Mouse (Mus musculus) thymus, adult 2 months (tissue): ENCODE data around the gene Hdlbp. TPM values are rescaled to one million over a fixed set of nuclear protein-coding genes. Genes with fewer than 3 reads are reported as not detected.
"Not testable (repeated sequence)": the region's sequence is repeated elsewhere in the genome, so short reads cannot be mapped to it uniquely, and the experiment has no call there.

Source experiments
- DNase-seq: peaks from one replicate; pipeline ENCODE4 v3.0.0; 2021
- H3K27ac ChIP-seq: fragments of 200-500 bp; 2 replicates; pipeline ENCODE4 v1.5.1; 2012; ENCODE audit warnings: low read length, control low read depth; ENCODE audit not compliant: control insufficient read depth, insufficient read depth
- H3K27me3 ChIP-seq: fragments of 200-500 bp; 2 replicates; pipeline ENCODE4 v1.6.1; 2012; ENCODE audit warnings: mild to moderate bottlenecking, low read length, moderate library complexity, mixed read lengths; ENCODE audit not compliant: control insufficient read depth, insufficient read depth
- H3K36me3 ChIP-seq: fragments of 200-500 bp; 2 replicates; pipeline ENCODE4 v1.6.1; 2012; ENCODE audit warnings: mild to moderate bottlenecking, low read length, moderate library complexity; ENCODE audit not compliant: control insufficient read depth, insufficient read depth
- H3K4me1 ChIP-seq: fragments of 200-500 bp; replicated peaks from 2 replicates; pipeline ENCODE4 v1.6.1; 2012; ENCODE audit warnings: low read length; ENCODE audit not compliant: control insufficient read depth, insufficient read depth
- H3K4me3 ChIP-seq: fragments of 200-500 bp; 2 replicates; pipeline ENCODE4 v1.5.1; 2012; ENCODE audit warnings: mild to moderate bottlenecking, low read length, control low read depth, moderate library complexity; ENCODE audit not compliant: control insufficient read depth, insufficient read depth
- CTCF ChIP-seq: fragments of 200-500 bp; IDR thresholded peaks from 2 replicates; pipeline ENCODE4 v1.5.1; 2012; ENCODE audit warnings: mild to moderate bottlenecking, control low read depth, low read length, moderate library complexity, borderline replicate concordance; ENCODE audit not compliant: control insufficient read depth, poor library complexity, insufficient read depth; ENCODE audit errors: extremely low read depth
- POLR2A ChIP-seq: fragments of 200-500 bp; IDR thresholded peaks from 2 replicates; pipeline ENCODE4 v1.6.1; 2012; ENCODE audit warnings: mild to moderate bottlenecking, low read length, control low read depth, moderate library complexity; ENCODE audit not compliant: control insufficient read depth, poor library complexity, insufficient read depth; ENCODE audit errors: extremely low read depth
- WGBS: fragments of 180-500 bp; shearing (Covaris S2); methylation state at CpG from one replicate; pipeline ENCODE4 v1.1.7; 2018; 5-methylcytosine and 5-hydroxymethylcytosine counted together
- polyA plus RNA-seq: library from polyadenylated mRNA; depleted of rRNA; stranded (reverse); fragments of >200 nt; gene quantifications from 2 replicates; pipeline ENCODE4 v1.2.3, GENCODE M21; 2012; rRNA removed

The Hdlbp gene
- 52.3 and 53.4 TPM in 2 replicates for polyA plus RNA-seq

GRCm38 (mm10) chr1:93478586-93479475 is at the start of gene Hdlbp:
Hdlbp (minus strand) TSS chr1:93478815.
- H3K27me3 ChIP-seq: no peaks in the 10 kb centered on the region
- 0 out of 2 replicates have a peak, but pooled peaks have one; percentile 36 for TF ChIP-seq POLR2A
- TF ChIP-seq CTCF: no peak
- H3K4me3 ChIP-seq: peak within 1 kb of the TSS; percentile 88
- H3K36me3 ChIP-seq: no peaks in the 10 kb centered on the region
- peak; percentile 99 for DNase-seq
- peak within 1 kb of the TSS; percentile 85 for H3K27ac ChIP-seq
- no peaks in the 10 kb centered on the region; the same call in 1 of the 2 replicates for H3K4me1 ChIP-seq
- WGBS: under 1% methylated on average over 73 of the region's 74 CpGs

- no peak overlapping the region for H3K4me3 ChIP-seq
Measured at GRCm38 (mm10) chr1:93522325-93522724, 43.7 kb upstream of the Hdlbp start.

GRCm38 (mm10) chr1:93521491-93521890 is 42.9 kb upstream of the Hdlbp start:
- WGBS: 93% methylated on average over 2 of the region's 2 CpGs
- no peak for DNase-seq

More at GRCm38 (mm10) chr1:93522325-93522724, 43.7 kb upstream of the Hdlbp start:
- Histone ChIP-seq H3K36me3 (no peaks in the 10 kb centered on the region), H3K27me3 (no peaks in the 10 kb centered on the region), H3K4me1 (no peaks in the 10 kb centered on the region), H3K27ac (no peak overlapping the region)
- DNase-seq: no peak
- no peak for TF ChIP-seq CTCF
- TF ChIP-seq POLR2A: no peak
- WGBS: 100% methylated on average over 1 of the region's 1 CpGs

GRCm38 (mm10) chr1:93513221-93513620 is 34.6 kb upstream of the Hdlbp start:
- H3K4me1 ChIP-seq: peaks cover 12% of the 10 kb centered on the region
- no peak overlapping the region for H3K27ac ChIP-seq
- H3K27me3 ChIP-seq: no peaks in the 10 kb centered on the region
- no peak overlapping the region for H3K4me3 ChIP-seq
- 85% methylated on average over 14 of the region's 14 CpGs for WGBS
- no peaks in the 10 kb centered on the region for H3K36me3 ChIP-seq
- no peak for TF ChIP-seq CTCF
- no peak for TF ChIP-seq POLR2A
- no peak for DNase-seq

More at GRCm38 (mm10) chr1:93521491-93521890, 42.9 kb upstream of the Hdlbp start:
- H3K27ac ChIP-seq: no peak overlapping the region
- no peak for TF ChIP-seq CTCF
- no peak for TF ChIP-seq POLR2A
- no peaks in the 10 kb centered on the region for H3K36me3 ChIP-seq
- no peaks in the 10 kb centered on the region for H3K4me1 ChIP-seq
- H3K4me3 ChIP-seq: no peak overlapping the region
- no peaks in the 10 kb centered on the region for H3K27me3 ChIP-seq

GRCm38 (mm10) chr1:93512351-93512690 is 33.7 kb upstream of the Hdlbp start:
- Histone ChIP-seq H3K27ac (no peak overlapping the region), H3K27me3 (no peaks in the 10 kb centered on the region), H3K4me1 (peaks cover 12% of the 10 kb centered on the region), H3K4me3 (peak overlapping the region; percentile 51), H3K36me3 (peaks cover 3% of the 10 kb centered on the region; the same call in 1 of the 2 replicates)
- WGBS: 11% methylated on average over 15 of the region's 15 CpGs
- no peak for DNase-seq
- TF ChIP-seq POLR2A: no peak
- no peak for TF ChIP-seq CTCF

- 0 out of 2 replicates have a peak, but pooled peaks have one; percentile 46 for TF ChIP-seq CTCF
- peak; percentile 43 for TF ChIP-seq POLR2A
- H3K27me3 ChIP-seq: no peaks in the 10 kb centered on the region
- H3K36me3 ChIP-seq: peaks cover 4% of the 10 kb centered on the region; the same call in 1 of the 2 replicates
- no peak within 1 kb of the TSS for H3K27ac ChIP-seq
- peaks cover 12% of the 10 kb centered on the region for H3K4me1 ChIP-seq
- DNase-seq: peak; percentile 94
- WGBS: under 1% methylated on average over 68 of the region's 71 CpGs
- H3K4me3 ChIP-seq: peak within 1 kb of the TSS; percentile 51
Measured at GRCm38 (mm10) chr1:93511585-93512350, 33.2 kb upstream of the Hdlbp start, which contains the start of gene Farp2. Farp2 (plus strand) TSS chr1:93512079.

- 81% methylated on average over 1 of the region's 1 CpGs for WGBS
- H3K27me3 ChIP-seq, H3K27ac ChIP-seq, H3K4me3 ChIP-seq, DNase-seq: not testable (repeated sequence)
- H3K4me1 ChIP-seq: peaks cover 12% of the 10 kb centered on the region
- H3K36me3 ChIP-seq: peaks cover 28% of the 10 kb centered on the region
Measured at GRCm38 (mm10) chr1:93508576-93508975, 30.0 kb upstream of the Hdlbp start.
